Mouse (Mus musculus): ENCODE results near the gene Nhlrc1. TPM values are rescaled to one million over a fixed set of nuclear protein-coding genes. Genes with fewer than 3 reads are reported as not detected.
A peak's percentile ranks its signal among the peaks of the same experiment; 100 is the strongest.

Nhlrc1 gene
- total and polyA plus RNA-seq, 2 experiments from 2014 or later, result 14.3 to 17.0 TPM

GRCm38 (mm10) chr13:47050009-47050408 lies 35.4 kb upstream of the Nhlrc1 start:
- Histone ChIP-seq H3K4me2 (ENCODE audit: low read depth) (no peak overlapping the region), H3K9me3 (ENCODE audit: low read length) (no peaks in the 10 kb centered on the region), H3K27me3 (ENCODE audit: insufficient read depth, low read length) (no peaks in the 10 kb centered on the region), H3K9ac (no peak overlapping the region), H3K36me3 (ENCODE audit: insufficient read depth) (peaks cover 40% of the 10 kb centered on the region), H3K4me1 (ENCODE audit: insufficient read depth) (0 out of 2 replicates have a peak, but pooled peaks cover under 1% of the 10 kb centered on the region), H3K27ac (ENCODE audit: low read depth, low read length) (no peak overlapping the region), H3K4me3 (ENCODE audit: low read depth, low read length) (no peak overlapping the region)
- ATAC-seq (no peak), DNase-seq (no peak)
- no peak for TF ChIP-seq CTCF (IDR thresholded peaks at IDR 0.05; ENCODE audit: low read depth)
- WGBS, result 92% methylated on average over 4 of the region's 4 CpGs

GRCm38 (mm10) chr13:47047996-47048395 lies 33.3 kb upstream of the Nhlrc1 start:
- no peaks in the 10 kb centered on the region for H3K27me3 ChIP-seq (ENCODE audit: insufficient read depth, low read length)
- TF ChIP-seq CTCF (IDR thresholded peaks at IDR 0.05; ENCODE audit: low read depth), result no peak
- H3K4me2 ChIP-seq (ENCODE audit: low read depth), result no peak overlapping the region
- no peaks in the 10 kb centered on the region for H3K9me3 ChIP-seq (ENCODE audit: low read length)
- WGBS, result 90% methylated on average over 4 of the region's 4 CpGs
- H3K4me1 ChIP-seq (ENCODE audit: insufficient read depth), result peaks cover 10% of the 10 kb centered on the region; the same call in 1 of the 2 replicates
- H3K9ac ChIP-seq, result no peak overlapping the region
- peaks cover 31% of the 10 kb centered on the region for H3K36me3 ChIP-seq (ENCODE audit: insufficient read depth)
- no peak overlapping the region for H3K4me3 ChIP-seq (ENCODE audit: low read depth, low read length)
- ATAC-seq, result no peak
- H3K27ac ChIP-seq (ENCODE audit: low read depth, low read length), result no peak overlapping the region
- no peak for DNase-seq

- peak within 1 kb of the TSS; percentile 72 for H3K9ac ChIP-seq
- peak within 1 kb of the TSS; percentile 70 for H3K27ac ChIP-seq (ENCODE audit: low read depth, low read length)
- H3K27me3 ChIP-seq (ENCODE audit: insufficient read depth, low read length), result no peaks in the 10 kb centered on the region
- no peaks in the 10 kb centered on the region for H3K9me3 ChIP-seq (ENCODE audit: low read length)
- peaks cover 10% of the 10 kb centered on the region; the same call in 1 of the 2 replicates for H3K4me1 ChIP-seq (ENCODE audit: insufficient read depth)
- no peak for TF ChIP-seq CTCF (IDR thresholded peaks at IDR 0.05; ENCODE audit: low read depth)
- DNase-seq (peak; percentile 18), ATAC-seq (no peak)
- peak within 1 kb of the TSS; percentile 89 for H3K4me3 ChIP-seq (ENCODE audit: low read depth, low read length)
- H3K36me3 ChIP-seq (ENCODE audit: insufficient read depth), result peaks cover 4% of the 10 kb centered on the region; the same call in 1 of the 2 replicates
- 13% methylated on average over 10 of the region's 10 CpGs for WGBS
- H3K4me2 ChIP-seq (ENCODE audit: low read depth), result peak within 1 kb of the TSS; percentile 96
Observed at GRCm38 (mm10) chr13:47044617-47044947, 29.9 kb upstream of the Nhlrc1 start, which contains the start of gene Tpmt. TSS of gene Tpmt (minus strand) at chr13:47044737.

- WGBS, result under 1% methylated on average over 45 of the region's 45 CpGs
- H3K36me3 ChIP-seq (ENCODE audit: insufficient read depth), result no peaks in the 10 kb centered on the region
- H3K9ac ChIP-seq, result peak overlapping the region; percentile 72
Observed at GRCm38 (mm10) chr13:47043833-47044616, 29.4 kb upstream of the Nhlrc1 start.

GRCm38 (mm10) chr13:47043030-47043680 lies 28.5 kb upstream of the Nhlrc1 start, which contains the start of gene Kdm1b:
TSS of gene Kdm1b (plus strand) at chr13:47043499.
- Histone ChIP-seq H3K9ac (peak within 1 kb of the TSS; percentile 72), H3K4me3 (ENCODE audit: low read depth, low read length) (peak within 1 kb of the TSS; percentile 89), H3K4me2 (ENCODE audit: low read depth) (peak within 1 kb of the TSS; percentile 96), H3K9me3 (ENCODE audit: low read length) (no peaks in the 10 kb centered on the region), H3K27ac (ENCODE audit: low read depth, low read length) (peak within 1 kb of the TSS; percentile 70), H3K4me1 (ENCODE audit: insufficient read depth) (peaks cover 10% of the 10 kb centered on the region; the same call in 1 of the 2 replicates), H3K36me3 (ENCODE audit: insufficient read depth) (no peaks in the 10 kb centered on the region), H3K27me3 (ENCODE audit: insufficient read depth, low read length) (no peaks in the 10 kb centered on the region)
- 3% methylated on average over 48 of the region's 48 CpGs for WGBS
- peak; percentile 94 for ATAC-seq
- DNase-seq, result peak; percentile 95
- no peak for TF ChIP-seq CTCF (IDR thresholded peaks at IDR 0.05; ENCODE audit: low read depth)

More at GRCm38 (mm10) chr13:47043833-47044616, 29.4 kb upstream of the Nhlrc1 start:
- Histone ChIP-seq H3K4me2 (ENCODE audit: low read depth) (peak overlapping the region; percentile 96), H3K27ac (ENCODE audit: low read depth, low read length) (peak overlapping the region; percentile 70), H3K4me3 (ENCODE audit: low read depth, low read length) (peak overlapping the region; percentile 89), H3K4me1 (ENCODE audit: insufficient read depth) (peaks cover 10% of the 10 kb centered on the region; the same call in 1 of the 2 replicates), H3K9me3 (ENCODE audit: low read length) (no peaks in the 10 kb centered on the region), H3K27me3 (ENCODE audit: insufficient read depth, low read length) (no peaks in the 10 kb centered on the region)
- peak; percentile 35 for ATAC-seq
- no peak for DNase-seq
- TF ChIP-seq CTCF (IDR thresholded peaks at IDR 0.05; ENCODE audit: low read depth), result no peak

GRCm38 (mm10) chr13:47042024-47042633 lies 27.5 kb upstream of the Nhlrc1 start:
- Histone ChIP-seq H3K4me3 (ENCODE audit: low read depth, low read length) (peak overlapping the region; percentile 89; the same call in 1 of the 2 replicates), H3K9ac (no peak overlapping the region), H3K9me3 (ENCODE audit: low read length) (no peaks in the 10 kb centered on the region), H3K27ac (ENCODE audit: low read depth, low read length) (no peak overlapping the region), H3K36me3 (ENCODE audit: insufficient read depth) (no peaks in the 10 kb centered on the region), H3K4me2 (ENCODE audit: low read depth) (peak overlapping the region; percentile 96), H3K27me3 (ENCODE audit: insufficient read depth, low read length) (no peaks in the 10 kb centered on the region), H3K4me1 (ENCODE audit: insufficient read depth) (peaks cover 10% of the 10 kb centered on the region; the same call in 1 of the 2 replicates)
- DNase-seq (peak; percentile 45), ATAC-seq (no peak)
- 40% methylated on average over 8 of the region's 8 CpGs for WGBS
- peak; percentile 49 for TF ChIP-seq CTCF (IDR thresholded peaks at IDR 0.05; ENCODE audit: low read depth)
